Mouse (Mus musculus) heart, embryonic 15.5 days (tissue): ENCODE results near the gene Rogdi. TPM values are rescaled to one million over a fixed set of nuclear protein-coding genes. Genes with fewer than 3 reads are reported as not detected.

ENCODE experiments used
- ATAC-seq: fragments of 200-750 bp; cut with Nextera tagmentation; replicated peaks from 2 replicates; pipeline ENCODE4 v1.8.0; 2017; ENCODE audit warnings: low read depth, moderate TSS enrichment; ENCODE audit not compliant: insufficient number of reproducible peaks, insufficient read depth, low FRiP score
- H3K27ac ChIP-seq: fragments of 300-500 bp; sonication (generic); 2 replicates; pipeline ENCODE4 v1.5.1; 2015; ENCODE audit warnings: mild to moderate bottlenecking, inconsistent platforms
- H3K27me3 ChIP-seq: fragments of 300-500 bp; sonication (generic); 2 replicates; pipeline ENCODE4 v1.6.1; 2015; ENCODE audit warnings: inconsistent platforms
- H3K36me3 ChIP-seq: fragments of 300-500 bp; sonication (generic); 2 replicates; pipeline ENCODE4 v1.6.1; 2015; ENCODE audit warnings: mild to moderate bottlenecking, inconsistent platforms
- H3K4me1 ChIP-seq: fragments of 300-500 bp; sonication (generic); replicated peaks from 2 replicates; pipeline ENCODE4 v1.6.1; 2015; ENCODE audit warnings: inconsistent platforms
- H3K4me2 ChIP-seq: fragments of 300-500 bp; sonication (generic); 2 replicates; pipeline ENCODE4 v1.6.1; 2015; ENCODE audit warnings: inconsistent platforms, mild to moderate bottlenecking, moderate library complexity
- H3K4me3 ChIP-seq: fragments of 300-500 bp; sonication (generic); 2 replicates; pipeline ENCODE4 v1.5.1; 2015; ENCODE audit warnings: mild to moderate bottlenecking, inconsistent platforms
- H3K9ac ChIP-seq: fragments of 300-500 bp; sonication (generic); 2 replicates; pipeline ENCODE4 v1.6.1; 2015; ENCODE audit warnings: mild to moderate bottlenecking, inconsistent platforms
- H3K9me3 ChIP-seq: fragments of 300-500 bp; sonication (generic); replicated peaks from 2 replicates; pipeline ENCODE4 v1.6.1; 2016; ENCODE audit warnings: inconsistent platforms
- WGBS: fragments of 180-500 bp; shearing (Covaris S2); methylation state at CpG from one replicate; pipeline ENCODE4 v1.1.7; 2015; ENCODE audit warnings: mixed read lengths; 5-methylcytosine and 5-hydroxymethylcytosine counted together
- polyA plus RNA-seq: library from polyadenylated mRNA; unstranded; fragments of >200 nt; fragmentation: Nextera tagmentation; extraction: Ambion mirVana; gene quantifications from 2 replicates; pipeline ENCODE4 v1.2.1, GENCODE M21; 2015

Rogdi gene
- polyA plus RNA-seq, 1 experiment from 2014 or later = 46.9 TPM

- no peak for ATAC-seq
Measured at GRCm38 (mm10) chr16:5014578-5014977, 1.2 kb upstream of the Rogdi start.

GRCm38 (mm10) chr16:5012036-5013005, 1.0 kb downstream of the Rogdi start:
- WGBS = 44% methylated on average over 13 of the region's 13 CpGs
- peak overlapping the region; percentile 63 for H3K27ac ChIP-seq
- no peak for ATAC-seq

More at GRCm38 (mm10) chr16:5014578-5014977, 1.2 kb upstream of the Rogdi start:
- 83% methylated on average over 4 of the region's 4 CpGs for WGBS
- Histone ChIP-seq H3K9ac (no peak overlapping the region), H3K9me3 (no peaks in the 10 kb centered on the region), H3K4me1 (peaks cover 10% of the 10 kb centered on the region), H3K36me3 (peaks cover 51% of the 10 kb centered on the region), H3K27me3 (no peaks in the 10 kb centered on the region), H3K27ac (no peak overlapping the region), H3K4me2 (no peak overlapping the region), H3K4me3 (no peak overlapping the region)

GRCm38 (mm10) chr16:5011285-5011684, 2.1 kb downstream of the Rogdi start:
- no peak for ATAC-seq
- H3K27ac ChIP-seq = no peak overlapping the region
- WGBS = 75% methylated on average over 7 of the region's 7 CpGs
- no peaks in the 10 kb centered on the region for H3K9me3 ChIP-seq
- no peak overlapping the region for H3K9ac ChIP-seq
- H3K4me3 ChIP-seq = no peak overlapping the region
- H3K27me3 ChIP-seq = no peaks in the 10 kb centered on the region
- H3K4me2 ChIP-seq = no peak overlapping the region
- H3K4me1 ChIP-seq = peaks cover 15% of the 10 kb centered on the region
- peaks cover 19% of the 10 kb centered on the region for H3K36me3 ChIP-seq

More at GRCm38 (mm10) chr16:5012036-5013005, 1.0 kb downstream of the Rogdi start:
- peak overlapping the region; percentile 94 for H3K4me2 ChIP-seq
- peaks cover 11% of the 10 kb centered on the region for H3K4me1 ChIP-seq
- peak overlapping the region; percentile 86 for H3K4me3 ChIP-seq
- H3K9ac ChIP-seq = peak overlapping the region; percentile 74
- H3K27me3 ChIP-seq = no peaks in the 10 kb centered on the region
- peaks cover 29% of the 10 kb centered on the region for H3K36me3 ChIP-seq
- no peaks in the 10 kb centered on the region for H3K9me3 ChIP-seq

- WGBS = 85% methylated on average over 10 of the region's 10 CpGs
- no peak for ATAC-seq
- Histone ChIP-seq H3K27me3 (no peaks in the 10 kb centered on the region), H3K27ac (no peak overlapping the region), H3K4me1 (peaks cover 15% of the 10 kb centered on the region), H3K9ac (no peak overlapping the region), H3K9me3 (no peaks in the 10 kb centered on the region), H3K4me2 (no peak overlapping the region), H3K36me3 (peaks cover 11% of the 10 kb centered on the region), H3K4me3 (no peak overlapping the region)
Measured at GRCm38 (mm10) chr16:5010371-5010935, 2.9 kb downstream of the Rogdi start.

- no peak for ATAC-seq
- H3K9ac ChIP-seq = no peak overlapping the region
- no peaks in the 10 kb centered on the region for H3K9me3 ChIP-seq
- H3K4me2 ChIP-seq = no peak overlapping the region
- H3K4me1 ChIP-seq = peaks cover 15% of the 10 kb centered on the region
- WGBS = 78% methylated on average over 12 of the region's 12 CpGs
- H3K27me3 ChIP-seq = no peaks in the 10 kb centered on the region
- H3K4me3 ChIP-seq = no peak overlapping the region
- H3K36me3 ChIP-seq = no peaks in the 10 kb centered on the region; the same call in 1 of the 2 replicates
- H3K27ac ChIP-seq = no peak overlapping the region
Measured at GRCm38 (mm10) chr16:5008076-5008475, 5.3 kb downstream of the Rogdi start.

GRCm38 (mm10) chr16:5007492-5007891, 5.9 kb downstream of the Rogdi start:
- Histone ChIP-seq H3K27ac (no peak overlapping the region), H3K27me3 (no peaks in the 10 kb centered on the region), H3K4me3 (no peak overlapping the region), H3K4me2 (peak overlapping the region; percentile 18; the same call in 1 of the 2 replicates), H3K4me1 (peaks cover 10% of the 10 kb centered on the region), H3K36me3 (no peaks in the 10 kb centered on the region; the same call in 1 of the 2 replicates), H3K9ac (no peak overlapping the region), H3K9me3 (no peaks in the 10 kb centered on the region)
- ATAC-seq = 0 out of 2 replicates have a peak, but pooled peaks have one; percentile 28
- 59% methylated on average over 6 of the region's 6 CpGs for WGBS

- H3K27me3 ChIP-seq = no peaks in the 10 kb centered on the region
- H3K4me2 ChIP-seq = peak within 1 kb of the TSS; percentile 18; the same call in 1 of the 2 replicates
- WGBS = 42% methylated on average over 5 of the region's 5 CpGs
- H3K4me3 ChIP-seq = no peak within 1 kb of the TSS
- H3K9me3 ChIP-seq = no peaks in the 10 kb centered on the region
- H3K4me1 ChIP-seq = peaks cover 6% of the 10 kb centered on the region
- no peak for ATAC-seq
- no peaks in the 10 kb centered on the region; the same call in 1 of the 2 replicates for H3K36me3 ChIP-seq
- no peak within 1 kb of the TSS for H3K9ac ChIP-seq
- no peak within 1 kb of the TSS for H3K27ac ChIP-seq
Measured at GRCm38 (mm10) chr16:5007067-5007466, 6.3 kb downstream of the Rogdi start, which contains the start of gene Smim22. TSS of gene Smim22 (plus strand) at chr16:5007288.

GRCm38 (mm10) chr16:5000611-5001010, 12.7 kb downstream of the Rogdi start:
- no peak overlapping the region for H3K9ac ChIP-seq
- no peak for ATAC-seq
- no peaks in the 10 kb centered on the region for H3K9me3 ChIP-seq
- peaks cover 8% of the 10 kb centered on the region for H3K4me1 ChIP-seq
- WGBS = 72% methylated on average over 3 of the region's 3 CpGs
- no peak overlapping the region for H3K27ac ChIP-seq
- H3K4me2 ChIP-seq = no peak overlapping the region
- no peaks in the 10 kb centered on the region for H3K27me3 ChIP-seq
- no peaks in the 10 kb centered on the region for H3K36me3 ChIP-seq
- H3K4me3 ChIP-seq = no peak overlapping the region

- ATAC-seq = no peak
- Histone ChIP-seq H3K4me2 (no peak overlapping the region), H3K9ac (no peak overlapping the region), H3K4me3 (no peak overlapping the region), H3K36me3 (no peaks in the 10 kb centered on the region), H3K27ac (no peak overlapping the region), H3K4me1 (peaks cover 8% of the 10 kb centered on the region), H3K9me3 (no peaks in the 10 kb centered on the region), H3K27me3 (no peaks in the 10 kb centered on the region)
- 63% methylated on average over 1 of the region's 1 CpGs for WGBS
Measured at GRCm38 (mm10) chr16:4998984-4999383, 14.4 kb downstream of the Rogdi start.

GRCm38 (mm10) chr16:4997553-4997952, 15.8 kb downstream of the Rogdi start, which contains the start of gene Sept12:
TSS of gene Sept12 (minus strand) at chr16:4997852.
- 33% methylated on average over 3 of the region's 3 CpGs for WGBS
- Histone ChIP-seq H3K9me3 (no peaks in the 10 kb centered on the region), H3K36me3 (no peaks in the 10 kb centered on the region), H3K4me2 (no peak within 1 kb of the TSS), H3K4me3 (no peak within 1 kb of the TSS), H3K9ac (no peak within 1 kb of the TSS), H3K4me1 (peaks cover 8% of the 10 kb centered on the region), H3K27ac (no peak within 1 kb of the TSS), H3K27me3 (no peaks in the 10 kb centered on the region)
- peak; percentile 35; the same call in 1 of the 2 replicates for ATAC-seq

GRCm38 (mm10) chr16:4993276-4993675, 20.1 kb downstream of the Rogdi start:
- 69% methylated on average over 4 of the region's 4 CpGs for WGBS
- Histone ChIP-seq H3K36me3 (no peaks in the 10 kb centered on the region), H3K4me2 (no peak overlapping the region), H3K9me3 (no peaks in the 10 kb centered on the region), H3K9ac (no peak overlapping the region), H3K4me1 (peaks cover 8% of the 10 kb centered on the region), H3K4me3 (no peak overlapping the region), H3K27me3 (no peaks in the 10 kb centered on the region), H3K27ac (no peak overlapping the region)
- no peak for ATAC-seq
